Mouse (Mus musculus) lung, adult 2 months (tissue): Measurements from ENCODE around the gene Cib1.

Source experiments
- CTCF ChIP-seq: fragments of 200-500 bp; IDR thresholded peaks from 2 replicates; pipeline ENCODE4 v1.5.1; 2011; ENCODE audit warnings: mild to moderate bottlenecking, low read length, control low read depth; ENCODE audit not compliant: insufficient read depth
- POLR2A ChIP-seq: fragments of 200-500 bp; IDR thresholded peaks from 2 replicates; pipeline ENCODE4 v1.6.1; 2011; ENCODE audit warnings: low read depth, mild to moderate bottlenecking, control low read depth, low read length, borderline replicate concordance; ENCODE audit errors: extremely low read depth

- no peak for TF ChIP-seq POLR2A
- TF ChIP-seq CTCF, result no peak
Measured at GRCm38 (mm10) chr7:80199851-80200587, 32.6 kb downstream of the Cib1 start.
